Mouse (Mus musculus): ENCODE data around the gene Foxc2. TPM values are rescaled to one million over a fixed set of nuclear protein-coding genes. Genes with fewer than 3 reads are reported as not detected.

Gene Foxc2
- polyA plus RNA-seq, 1 experiment = 1.2 TPM

DNA sequence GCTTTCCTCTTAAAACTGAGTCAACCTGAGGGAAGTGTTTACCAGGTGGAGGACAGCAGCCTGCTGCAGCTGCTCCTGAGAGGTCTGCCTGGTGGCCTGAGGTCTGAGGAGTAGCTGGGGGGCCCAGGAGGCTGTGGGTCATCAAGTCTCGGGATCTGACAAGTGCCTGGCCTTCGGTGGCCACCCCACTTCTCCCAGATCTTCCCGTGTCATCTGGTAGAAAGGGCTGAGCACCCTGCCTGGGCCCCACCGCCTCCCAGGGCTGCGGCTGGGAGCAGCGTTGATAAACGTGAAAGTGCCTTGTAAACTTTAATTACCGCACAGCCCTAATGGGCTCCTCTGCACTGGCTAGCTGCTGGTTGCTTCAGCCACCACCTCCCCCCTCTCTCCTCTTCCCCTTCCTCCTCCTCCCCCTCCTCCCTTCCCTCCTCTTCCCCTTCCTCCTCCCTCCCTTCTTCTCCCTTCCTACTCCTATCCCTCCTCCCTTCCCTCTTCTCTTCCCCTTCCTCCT is 32.7 kb downstream of the Foxc2 start:
- no peak for DNase-seq (ENCODE audit: low read depth)

GRCm38 (mm10) chr8:121152394-121152793 is 36.4 kb downstream of the Foxc2 start:
- DNase-seq (ENCODE audit: low read depth) = no peak

DNA sequence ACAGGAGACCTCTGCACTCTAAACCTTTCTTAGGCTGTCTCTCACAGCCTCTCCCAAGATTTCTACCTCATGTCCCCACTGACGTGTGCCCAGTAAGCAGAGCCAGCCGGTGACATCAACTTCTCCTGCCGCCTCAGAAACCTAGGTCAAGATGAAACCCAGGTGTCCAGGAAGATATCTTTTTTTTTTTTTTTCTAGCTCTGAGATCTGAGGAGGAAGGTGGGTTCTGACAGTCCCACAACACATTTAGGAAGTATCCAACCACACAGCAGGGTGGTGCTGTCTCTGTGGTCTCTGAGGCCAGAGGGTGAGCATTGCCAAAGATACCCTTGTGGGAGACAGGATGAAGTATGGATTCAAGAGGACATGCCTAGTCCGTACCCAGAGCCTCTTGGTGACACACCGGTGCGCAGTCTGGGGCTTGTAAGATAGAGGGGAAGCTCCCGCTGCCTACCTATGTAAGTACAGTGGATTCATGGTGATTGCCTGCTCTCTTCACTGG is 41.1 kb downstream of the Foxc2 start:
- DNase-seq (ENCODE audit: low read depth) = no peak

- no peak for DNase-seq (ENCODE audit: low read depth)
These were observed 42.8 kb downstream of the Foxc2 start for GRCm38 (mm10) chr8:121158812-121159211.

- DNase-seq (ENCODE audit: low read depth) = no peak
These were observed 45.5 kb downstream of the Foxc2 start for GRCm38 (mm10) chr8:121161437-121161836.

- DNase-seq (ENCODE audit: low read depth) = no peak
These were observed 46.4 kb downstream of the Foxc2 start for GRCm38 (mm10) chr8:121162413-121162812.

- DNase-seq (ENCODE audit: low read depth) = no peak
These were observed 47.1 kb downstream of the Foxc2 start for GRCm38 (mm10) chr8:121162906-121163695.

- no peak for DNase-seq (ENCODE audit: low read depth)
These were observed 48.1 kb downstream of the Foxc2 start for GRCm38 (mm10) chr8:121164017-121164469.

- no peak for DNase-seq (ENCODE audit: low read depth)
These were observed 52.1 kb downstream of the Foxc2 start for GRCm38 (mm10) chr8:121168033-121168432.

Other genes starting within 250 kb of the Foxc2 start
- gene Foxf1, start 31.8 kb upstream of the Foxc2 start, polyA plus RNA-seq (2012; rRNA removed) = 1.7 and 1.9 TPM in 2 replicates
- 64.8 and 86.4 TPM in 2 replicates for gene Mthfsd, start 7.8 kb upstream of the Foxc2 start, polyA plus RNA-seq (2012; rRNA removed)
- 0.05 and 0.07 TPM in 2 replicates for gene Foxl1, start 11.8 kb downstream of the Foxc2 start, polyA plus RNA-seq (2012; rRNA removed)